Mouse (Mus musculus) spleen, adult 2 months (tissue): ENCODE data around the gene Psmc3. TPM values are rescaled to one million over a fixed set of nuclear protein-coding genes. Genes with fewer than 3 reads are reported as not detected.

Source experiments
- DNase-seq, 2 experiments: peaks; one replicate each; pipeline versions ENCODE4 v3.0.0 to v3.0.0-alpha.2; 2012 to 2021; ENCODE audit warnings: low spot score in 2 of 2, low read depth in 1 of 2
- H3K27ac ChIP-seq: fragments of 200-500 bp; 2 replicates; pipeline ENCODE4 v1.5.1; 2012; ENCODE audit warnings: low read length, inconsistent platforms; ENCODE audit not compliant: insufficient read depth
- H3K27me3 ChIP-seq: fragments of 200-500 bp; 2 replicates; pipeline ENCODE4 v1.6.1; 2012; ENCODE audit warnings: mild to moderate bottlenecking, moderate library complexity, low read length, inconsistent platforms; ENCODE audit not compliant: control insufficient read depth, insufficient read depth
- H3K36me3 ChIP-seq: fragments of 200-500 bp; 2 replicates; pipeline ENCODE4 v1.6.1; 2012; ENCODE audit warnings: mild to moderate bottlenecking, low read length, inconsistent platforms; ENCODE audit not compliant: control insufficient read depth, insufficient read depth
- H3K4me1 ChIP-seq: fragments of 200-500 bp; 2 replicates; pipeline ENCODE4 v1.6.1; 2011; ENCODE audit warnings: inconsistent platforms; ENCODE audit not compliant: control insufficient read depth, insufficient read depth, insufficient read length
- H3K4me3 ChIP-seq: fragments of 200-500 bp; 2 replicates; pipeline ENCODE4 v1.5.1; 2011; ENCODE audit warnings: mild to moderate bottlenecking, inconsistent platforms; ENCODE audit not compliant: insufficient read depth, insufficient read length; ENCODE audit errors: extremely low read depth
- CTCF ChIP-seq: fragments of 200-500 bp; IDR thresholded peaks from 2 replicates; pipeline ENCODE4 v1.5.1; 2011; ENCODE audit warnings: mild to moderate bottlenecking, inconsistent platforms; ENCODE audit not compliant: insufficient read depth, insufficient read length, insufficient replicate concordance; ENCODE audit errors: extremely low read depth
- POLR2A ChIP-seq: fragments of 200-500 bp; IDR thresholded peaks from 2 replicates; pipeline ENCODE4 v1.6.1; 2011; ENCODE audit warnings: low read depth, low read length, inconsistent platforms
- WGBS: fragments of 180-500 bp; shearing (Covaris S2); methylation state at CpG from one replicate; pipeline ENCODE4 v1.1.7; 2018; 5-methylcytosine and 5-hydroxymethylcytosine counted together
- polyA plus RNA-seq: library from polyadenylated mRNA; depleted of rRNA; stranded (reverse); fragments of >200 nt; gene quantifications from 2 replicates; pipeline ENCODE4 v1.2.3, GENCODE M21; 2012

Psmc3 gene
- polyA plus RNA-seq, 1 experiment = 37.0 TPM

GRCm38 (mm10) chr2:91079026-91079384 lies 25.2 kb downstream of the Psmc3 start:
- H3K27me3 ChIP-seq = no peaks in the 10 kb centered on the region
- no peak for DNase-seq
- H3K4me3 ChIP-seq = peak overlapping the region; percentile 41; the same call in 1 of the 2 replicates
- H3K36me3 ChIP-seq = no peaks in the 10 kb centered on the region
- TF ChIP-seq POLR2A = no peak
- TF ChIP-seq CTCF = no peak
- peaks cover 40% of the 10 kb centered on the region for H3K4me1 ChIP-seq
- peak overlapping the region; percentile 79 for H3K27ac ChIP-seq
- WGBS = 42% methylated on average over 5 of the region's 5 CpGs

- no peaks in the 10 kb centered on the region for H3K36me3 ChIP-seq
- H3K27ac ChIP-seq = peak overlapping the region; percentile 77
- H3K4me1 ChIP-seq = peaks cover 40% of the 10 kb centered on the region
- H3K27me3 ChIP-seq = no peaks in the 10 kb centered on the region
- TF ChIP-seq CTCF = no peak
- TF ChIP-seq POLR2A = no peak
- 38% methylated on average over 8 of the region's 8 CpGs for WGBS
- no peak overlapping the region for H3K4me3 ChIP-seq
- DNase-seq = peak in 1 of 2 experiments; percentile 42
Observed at GRCm38 (mm10) chr2:91080784-91081513, 27.1 kb downstream of the Psmc3 start.

GRCm38 (mm10) chr2:91081775-91082695 lies 28.2 kb downstream of the Psmc3 start, which contains the start of gene Spi1:
Spi1 (plus strand) TSS chr2:91082390.
- H3K4me3 ChIP-seq = peak within 1 kb of the TSS; percentile 32; the same call in 1 of the 2 replicates
- peak within 1 kb of the TSS; percentile 96 for H3K27ac ChIP-seq
- no peak for TF ChIP-seq POLR2A
- TF ChIP-seq CTCF = no peak

GRCm38 (mm10) chr2:91082844-91083243 lies 29.0 kb downstream of the Psmc3 start:
- Histone ChIP-seq H3K36me3 (no peaks in the 10 kb centered on the region), H3K27me3 (no peaks in the 10 kb centered on the region), H3K27ac (peak overlapping the region; percentile 96), H3K4me3 (peak overlapping the region; percentile 32; the same call in 1 of the 2 replicates), H3K4me1 (peaks cover 46% of the 10 kb centered on the region)
- DNase-seq = peak; percentile 66 to 85
- TF ChIP-seq CTCF (no peak), POLR2A (peak; percentile 55)
- WGBS = 6% methylated on average over 11 of the region's 11 CpGs

More at GRCm38 (mm10) chr2:91081775-91082695, 28.2 kb downstream of the Psmc3 start, which contains the start of gene Spi1:
- Histone ChIP-seq H3K36me3 (no peaks in the 10 kb centered on the region), H3K4me1 (peaks cover 40% of the 10 kb centered on the region), H3K27me3 (no peaks in the 10 kb centered on the region)
- WGBS = 40% methylated on average over 13 of the region's 13 CpGs
- DNase-seq = no peak

- no peak for DNase-seq
- no peaks in the 10 kb centered on the region for H3K36me3 ChIP-seq
- H3K27ac ChIP-seq = peak overlapping the region; percentile 96
- H3K27me3 ChIP-seq = no peaks in the 10 kb centered on the region
- 50% methylated on average over 1 of the region's 1 CpGs for WGBS
- H3K4me3 ChIP-seq = peak overlapping the region; percentile 32; the same call in 1 of the 2 replicates
- peaks cover 51% of the 10 kb centered on the region for H3K4me1 ChIP-seq
- TF ChIP-seq POLR2A (no peak), CTCF (no peak)
Observed at GRCm38 (mm10) chr2:91083366-91083940, 29.6 kb downstream of the Psmc3 start.

GRCm38 (mm10) chr2:91084179-91084820 lies 30.5 kb downstream of the Psmc3 start:
- 64% methylated on average over 15 of the region's 15 CpGs for WGBS
- DNase-seq = no peak
- H3K4me1 ChIP-seq = peaks cover 50% of the 10 kb centered on the region
- peak overlapping the region; percentile 96 for H3K27ac ChIP-seq
- TF ChIP-seq CTCF (no peak), POLR2A (no peak)
- peak overlapping the region; percentile 11; the same call in 1 of the 2 replicates for H3K4me3 ChIP-seq
- no peaks in the 10 kb centered on the region for H3K27me3 ChIP-seq
- no peaks in the 10 kb centered on the region for H3K36me3 ChIP-seq
